Mouse (Mus musculus): Measurements from ENCODE around the gene Nup50.

DNA sequence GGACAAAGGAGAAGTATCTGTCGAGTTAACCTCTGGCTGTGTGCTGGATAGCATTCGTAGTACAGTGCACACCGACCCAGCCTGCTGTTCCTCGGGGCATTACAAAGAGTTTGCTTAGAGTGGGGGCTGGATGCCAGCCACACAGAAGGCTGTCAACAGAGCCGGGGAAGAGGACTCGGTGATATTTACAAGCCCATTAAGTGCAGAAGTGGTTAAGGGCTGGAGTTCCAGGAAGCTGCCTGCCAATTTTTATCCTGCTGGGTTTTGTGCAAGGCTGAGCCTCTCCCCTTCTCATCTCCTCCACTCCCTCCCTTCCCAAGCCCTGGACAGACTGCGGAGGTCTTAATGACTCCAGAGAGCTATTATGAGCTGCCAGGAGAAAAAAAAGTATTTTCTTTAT, 25.1 kb upstream of the Nup50 start:
- TF ChIP-seq GATA1 (IDR thresholded peaks at IDR 0.05; ENCODE audit: borderline replicate concordance, low read length): no peak
- no peak for TF ChIP-seq FLI1 (IDR thresholded peaks at IDR 0.05; ENCODE audit: low read length)

All from megakaryocyte, embryonic 14.5 days (primary cell).